In the genomic region with DNA sequence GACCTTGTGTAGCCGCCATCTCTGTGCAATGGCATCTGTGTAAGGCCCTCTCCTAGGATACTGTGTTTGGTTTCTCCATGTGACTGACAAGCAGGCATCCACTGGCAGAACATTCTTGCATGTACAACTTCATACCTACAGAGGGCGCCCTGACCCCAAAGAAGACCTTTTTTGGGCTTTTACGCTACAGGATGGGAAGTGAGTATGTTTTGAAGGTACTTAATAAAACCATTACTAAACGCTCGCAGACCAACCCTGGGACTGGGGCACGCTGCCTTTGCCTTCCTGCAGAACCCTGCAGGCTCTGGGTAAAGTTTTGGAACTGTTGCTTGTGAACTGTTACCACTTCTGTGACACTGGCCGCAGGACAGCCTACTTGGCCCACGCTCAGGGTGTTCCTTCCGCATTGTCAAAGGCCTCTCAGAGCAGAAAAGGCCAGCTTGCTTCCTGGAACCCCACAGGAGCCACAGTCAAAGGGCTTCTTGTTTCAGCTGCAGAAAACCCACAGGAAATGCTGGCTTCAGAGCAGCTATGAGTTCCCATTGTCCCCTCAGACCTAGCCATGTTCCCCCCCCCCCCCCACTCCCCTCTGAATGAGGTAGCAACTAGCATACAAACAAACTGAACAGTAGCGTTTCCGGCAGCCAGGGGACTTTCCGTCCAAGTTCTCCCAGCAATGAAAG, we compare ENCODE assay signal across 7 mouse cellular contexts. TPM values are rescaled to one million over a fixed set of nuclear protein-coding genes. Genes with fewer than 3 reads are reported as not detected.
DNase-seq lines count a peak whose midpoint lies in the region; ATAC-seq lines count a peak whose summit lies in the region.

No protein-coding gene starts in this region.

- H3K9ac ChIP-seq in intestine, embryonic 14.5 days (ENCODE audit: low read length): no peak overlapping the region

- peak; percentile 72 for DNase-seq in adrenal gland, adult 2 months
- peak; percentile 74 for DNase-seq in gastrocnemius, postnatal 25 days
- peak; percentile 68 for DNase-seq in intestine, embryonic 14.5 days (ENCODE audit: low spot score)
- peak; percentile 78 to 89 for DNase-seq in left cerebral cortex, postnatal 10 days (ENCODE audit: extremely low spot score in 1 of 2, low spot score in 2 of 2)
- DNase-seq in right cerebral cortex, postnatal 25 days: peak; percentile 56

- H3K36me3 ChIP-seq in intestine, embryonic 14.5 days (ENCODE audit: control insufficient read depth, insufficient read depth, low read length): no peaks in the 10 kb centered on the region

- no peak overlapping the region for H3K4me3 ChIP-seq in intestine, embryonic 14.5 days (ENCODE audit: low read depth, low read length)

- 32% methylated on average over 12 of the region's 12 CpGs for WGBS in intestine, embryonic 14.5 days

- no peaks in the 10 kb centered on the region for H3K27me3 ChIP-seq in intestine, embryonic 14.5 days (replicated peaks; ENCODE audit: control insufficient read depth, insufficient read depth, low read length)

- H3K9me3 ChIP-seq in intestine, embryonic 14.5 days (ENCODE audit: control insufficient read depth, low read length): no peaks in the 10 kb centered on the region

- H3K27ac ChIP-seq in intestine, embryonic 14.5 days (ENCODE audit: low read depth): peak overlapping the region; percentile 76

- ATAC-seq in common myeloid progenitor, adult 5-6 weeks (replicated peaks; ENCODE audit: low read depth, poor library complexity, severe bottlenecking): peak; percentile 88
- 0 out of 2 replicates have a peak, but pooled peaks have one; percentile 14 for ATAC-seq in intestine, embryonic 14.5 days (replicated peaks; ENCODE audit: low FRiP score, low TSS enrichment, low read depth)
- peak; percentile 77 for ATAC-seq in megakaryocyte, adult 5-6 weeks (ENCODE audit: poor library complexity, severe bottlenecking)

- no peak overlapping the region for H3K4me2 ChIP-seq in intestine, embryonic 14.5 days (ENCODE audit: low read length)

- H3K4me1 ChIP-seq in intestine, embryonic 14.5 days (replicated peaks; ENCODE audit: control insufficient read depth, insufficient read depth, low read length): no peaks in the 10 kb centered on the region

- intact Hi-C loops in left cerebral cortex, postnatal 10 days (cut with DNase I): no loop called here

RNA-seq across cellular contexts. Expression of a gene that starts 13.1 kb away (rescaled TPM):
- 1 to 10 TPM; 1.2 to 1.8 TPM for total RNA-seq in adrenal gland, adult 2 months (2021)
- 0.79 and 1.1 TPM in 2 replicates for polyA plus RNA-seq in adrenal gland, adult 2 months (2012; rRNA removed)
- 1.1 and 2.3 TPM in 2 replicates for total RNA-seq in common myeloid progenitor, adult 5-6 weeks (2017)
- total RNA-seq in gastrocnemius, postnatal 25 days (2021): 1 to 10 TPM in 1 of 2 experiments, under 1 TPM in 1; 0.61 to 1.0 TPM
- polyA plus RNA-seq in intestine, embryonic 14.5 days (2014; fragmentation: Nextera tagmentation; extraction: Ambion mirVana): 1.9 and 2.5 TPM in 2 replicates
- total RNA-seq in left cerebral cortex, postnatal 10 days (2021): 1 to 10 TPM; 1.9 to 3.1 TPM
- 3.0 and 5.6 TPM in 2 replicates for total RNA-seq in megakaryocyte, adult 5-6 weeks (2015)
- total RNA-seq in megakaryocyte, adult 5-6 weeks (2017): 4.3 and 8.2 TPM in 2 replicates

RNA-seq across cellular contexts. Expression of a gene that starts 54.3 kb away (rescaled TPM):
- total RNA-seq in adrenal gland, adult 2 months (2021): 10 to 100 TPM; 63.4 to 81.1 TPM
- 24.1 and 25.1 TPM in 2 replicates for polyA plus RNA-seq in adrenal gland, adult 2 months (2012; rRNA removed)
- 60.4 and 82.8 TPM in 2 replicates for total RNA-seq in common myeloid progenitor, adult 5-6 weeks (2017)
- 10 to 100 TPM; 52.2 to 67.2 TPM for total RNA-seq in gastrocnemius, postnatal 25 days (2021)
- 118 and 131 TPM in 2 replicates for polyA plus RNA-seq in intestine, embryonic 14.5 days (2014; fragmentation: Nextera tagmentation; extraction: Ambion mirVana)
- total RNA-seq in left cerebral cortex, postnatal 10 days (2021): 10 to 100 TPM; 79.3 to 84.7 TPM
- 36.7 and 37.0 TPM in 2 replicates for total RNA-seq in megakaryocyte, adult 5-6 weeks (2015)
- 40.9 and 45.0 TPM in 2 replicates for total RNA-seq in megakaryocyte, adult 5-6 weeks (2017)

Comparison
In these comparisons a context has a peak if more than half of its experiments do, and no peak if none do; other contexts are left out.
1. ATAC-seq: peak in every context shown above with its lines; median percentile 88 in common myeloid progenitor, adult 5-6 weeks; 77 in megakaryocyte, adult 5-6 weeks; 14 in intestine, embryonic 14.5 days.